Mouse (Mus musculus): ENCODE data around the gene Slc6a20b.

The Slc6a20b gene

DNA sequence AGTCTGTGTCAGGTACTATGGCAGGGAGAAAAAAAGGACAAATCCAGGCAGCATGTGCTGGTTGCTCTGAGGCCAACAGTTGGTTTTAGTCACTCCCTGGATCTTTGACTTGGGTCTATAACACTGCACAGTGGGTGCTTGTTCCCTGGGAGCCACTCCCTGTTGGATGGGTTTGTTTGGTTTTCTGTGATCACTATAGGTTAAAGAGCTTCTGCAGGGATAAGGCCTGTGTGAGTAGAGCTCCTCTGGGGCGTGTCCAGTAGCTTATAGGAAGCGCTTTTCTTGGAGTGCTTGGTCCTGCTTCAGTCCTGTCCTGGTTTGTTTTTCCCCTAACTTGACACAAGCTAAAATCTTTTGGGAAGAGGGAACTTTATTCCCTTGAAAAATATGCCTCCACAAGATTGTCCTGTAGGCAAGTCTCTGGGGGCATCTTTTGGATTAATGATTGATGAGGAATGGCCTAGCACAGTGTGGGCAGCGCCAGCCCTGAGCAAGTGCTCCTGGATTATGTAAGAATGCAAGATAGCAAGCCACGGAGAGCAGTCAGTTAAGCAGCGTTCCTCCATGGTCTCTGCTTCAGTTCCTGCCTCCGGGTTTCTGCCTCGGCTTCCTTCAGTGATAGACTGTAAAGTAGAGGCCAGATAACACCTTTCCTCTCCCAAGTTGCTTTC is 43.0 kb downstream of the Slc6a20b start:
- DNase-seq (ENCODE audit: low spot score): no peak

DNA sequence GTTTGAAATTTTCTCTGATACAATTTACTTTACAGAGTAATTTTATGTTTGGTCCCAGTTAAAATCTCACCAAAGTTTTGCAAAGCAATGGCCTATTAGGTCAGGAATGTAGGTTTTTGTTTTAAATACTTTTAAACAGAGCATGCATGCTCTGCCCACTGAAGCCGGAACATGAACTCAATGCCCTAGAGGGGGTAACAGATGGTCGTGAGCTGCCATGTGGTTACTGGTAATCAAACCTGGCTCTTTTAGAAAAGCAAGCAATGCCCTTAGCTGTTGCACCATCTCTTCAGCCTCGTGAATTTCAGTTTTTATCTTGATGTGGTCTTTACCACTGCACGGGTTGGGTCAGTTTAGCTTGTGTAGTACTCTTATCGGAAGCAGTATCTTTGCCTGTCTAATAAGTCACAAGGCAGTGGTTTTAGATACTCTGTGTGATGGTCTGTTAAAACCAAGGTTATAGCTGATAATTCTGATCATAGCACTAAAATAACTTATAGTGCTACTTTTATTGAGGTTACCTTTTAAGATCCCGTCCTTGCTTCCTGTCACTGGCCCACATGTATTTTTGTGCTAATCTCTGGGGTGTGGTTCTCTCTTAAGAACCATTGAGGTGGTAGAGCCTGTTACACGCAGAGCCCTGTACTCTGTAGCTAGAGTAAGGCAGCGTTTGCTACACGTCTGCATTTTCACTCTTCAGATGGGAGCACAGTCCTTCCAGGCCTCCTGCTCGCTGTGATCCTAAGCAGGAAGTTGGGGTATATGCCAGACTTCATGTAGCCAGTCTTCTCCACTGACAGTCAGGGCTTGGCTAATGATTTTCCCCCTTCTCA is 54.8 kb downstream of the Slc6a20b start:
- DNase-seq (ENCODE audit: low spot score): no peak

GRCm38 (mm10) chr9:123554599-123554998 is 77.8 kb downstream of the Slc6a20b start:
- DNase-seq (ENCODE audit: low spot score): no peak

All from adipocyte (in vitro differentiated cells).